Mouse (Mus musculus): Measurements from ENCODE around the gene Tmem126a. TPM values are rescaled to one million over a fixed set of nuclear protein-coding genes. Genes with fewer than 3 reads are reported as not detected.

Tmem126a gene
- polyA plus RNA-seq (2012; fragmentation: generic; extraction: Trizol): 82.0 TPM
- long read RNA-seq, experiment 1, transcript Tmem126a-201 (5 exons, 799 nt): major isoform, 45 of 54 reads
- long read RNA-seq, experiment 1, partial matches to known transcripts: 2 of 54 reads
- long read RNA-seq, experiment 1, other reads (novel, unspliced or antisense): 4 of 54 reads
- long read RNA-seq, experiment 2, transcript Tmem126a-201 (5 exons, 799 nt): major isoform, 5 of 12 reads
- long read RNA-seq, experiment 2, partial matches to known transcripts: 0 of 12 reads
- long read RNA-seq, experiment 2, other reads (novel, unspliced or antisense): 0 of 12 reads

DNA sequence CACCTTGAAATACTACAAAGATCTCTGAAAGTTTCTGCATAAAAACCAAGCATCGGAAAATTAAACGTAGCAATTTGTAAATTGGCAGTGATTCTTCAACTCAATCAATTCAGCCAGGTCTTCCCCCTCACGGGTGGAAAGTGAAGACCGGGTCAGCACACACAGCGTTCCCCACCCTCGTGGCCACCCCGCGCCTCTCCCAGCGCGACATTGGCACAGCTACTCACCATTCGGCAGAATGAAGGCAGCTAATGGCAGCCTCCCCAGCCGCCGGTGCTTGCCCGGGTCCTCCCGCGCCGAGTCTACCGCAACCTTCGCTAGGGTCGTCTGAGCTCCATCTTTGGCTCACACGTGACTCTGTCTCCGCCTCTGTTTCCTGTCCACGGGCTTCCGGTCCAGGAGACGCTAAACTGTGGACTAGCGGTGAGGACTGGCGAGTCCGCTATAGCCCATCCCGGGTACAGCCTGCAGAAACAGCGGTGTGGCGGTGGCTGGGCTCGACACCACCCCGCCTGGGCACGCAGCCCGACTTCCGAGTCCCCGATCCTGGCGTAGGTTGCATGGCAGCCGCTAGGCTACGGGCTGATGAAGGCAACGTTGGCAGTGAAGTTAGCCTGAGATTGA lies at the start of gene Tmem126a:
Gene Tmem126a, minus strand, starts transcription at position 385 of the 624 bp plus-strand sequence.
- Histone ChIP-seq H3K79me2 (ENCODE audit: control insufficient read depth, insufficient read depth) (peaks cover 44% of the 10 kb centered on the region), H3K27me3 (ENCODE audit: control insufficient read depth, insufficient read depth, insufficient read length) (no peaks in the 10 kb centered on the region), H3K36me3 (ENCODE audit: control insufficient read depth, insufficient read depth) (peaks cover 23% of the 10 kb centered on the region), H3ac (ENCODE audit: control insufficient read depth, insufficient read length, low read depth) (peak within 1 kb of the TSS; percentile 85), H3K79me3 (ENCODE audit: low read depth) (peaks cover 15% of the 10 kb centered on the region), H3K4me3 (ENCODE audit: insufficient read depth, poor library complexity, severe bottlenecking) (peak within 1 kb of the TSS; percentile 43)
- peak; percentile 90 for TF ChIP-seq USF1 (IDR thresholded peaks at IDR 0.05; ENCODE audit: low read depth)
- TF ChIP-seq FOSL1 (IDR thresholded peaks at IDR 0.05; ENCODE audit: insufficient read depth, low read length, poor library complexity, severe bottlenecking): no peak
- TF ChIP-seq CEBPB (IDR thresholded peaks at IDR 0.05; ENCODE audit: low read depth): no peak
- TF ChIP-seq MAX (IDR thresholded peaks at IDR 0.05): peak; percentile 42
- no peak for TF ChIP-seq MYOG (IDR thresholded peaks at IDR 0.05; ENCODE audit: control insufficient read depth, extremely low read depth, insufficient read length)
- no peak for TF ChIP-seq MYOD1 (IDR thresholded peaks at IDR 0.05; ENCODE audit: control insufficient read depth, insufficient read length, low read depth)
- no peak for TF ChIP-seq CTCF (IDR thresholded peaks at IDR 0.05; ENCODE audit: control insufficient read depth, insufficient read depth, insufficient read length)

DNA sequence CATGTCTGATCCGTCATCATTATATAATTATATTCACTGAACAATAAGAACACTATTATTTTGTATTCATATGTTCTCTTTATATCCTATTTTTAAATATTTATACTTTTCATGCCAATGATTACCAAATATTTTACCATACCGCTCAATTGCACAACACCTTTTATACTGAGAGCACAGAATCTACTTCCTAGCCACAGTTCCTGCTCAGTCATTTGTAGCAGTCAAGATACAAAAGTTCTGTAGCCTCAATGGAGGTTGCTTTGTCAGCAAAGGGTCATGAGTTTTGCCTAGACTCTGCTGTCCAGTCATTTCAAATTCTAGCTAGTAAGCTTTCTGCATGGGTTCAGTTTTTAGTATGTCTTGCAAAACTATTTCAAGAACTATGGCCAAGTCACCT lies 25.6 kb upstream of the Tmem126a start:
- Histone ChIP-seq H3K79me3 (ENCODE audit: low read depth) (no peaks in the 10 kb centered on the region), H3K4me3 (ENCODE audit: insufficient read depth, poor library complexity, severe bottlenecking) (no peak overlapping the region), H3ac (ENCODE audit: control insufficient read depth, insufficient read length, low read depth) (no peak overlapping the region), H3K79me2 (ENCODE audit: control insufficient read depth, insufficient read depth) (no peaks in the 10 kb centered on the region), H3K27me3 (ENCODE audit: control insufficient read depth, insufficient read depth, insufficient read length) (no peaks in the 10 kb centered on the region), H3K36me3 (ENCODE audit: control insufficient read depth, insufficient read depth) (no peaks in the 10 kb centered on the region)
- TF ChIP-seq MYOD1 (IDR thresholded peaks at IDR 0.05; ENCODE audit: control insufficient read depth, insufficient read length, low read depth) (no peak), CTCF (IDR thresholded peaks at IDR 0.05; ENCODE audit: control insufficient read depth, insufficient read depth, insufficient read length) (no peak)

- peak within 1 kb of the TSS; percentile 44 for H3K4me3 ChIP-seq (ENCODE audit: insufficient read depth, poor library complexity, severe bottlenecking)
- H3K79me3 ChIP-seq (ENCODE audit: low read depth): no peaks in the 10 kb centered on the region
- H3K79me2 ChIP-seq (ENCODE audit: control insufficient read depth, insufficient read depth): peaks cover 5% of the 10 kb centered on the region
- TF ChIP-seq CTCF (IDR thresholded peaks at IDR 0.05; ENCODE audit: control insufficient read depth, insufficient read depth, insufficient read length): no peak
- TF ChIP-seq MYOG (IDR thresholded peaks at IDR 0.05; ENCODE audit: control insufficient read depth, extremely low read depth, insufficient read length): no peak
- no peak for TF ChIP-seq CEBPB (IDR thresholded peaks at IDR 0.05; ENCODE audit: low read depth)
- TF ChIP-seq USF1 (IDR thresholded peaks at IDR 0.05; ENCODE audit: low read depth): no peak
- TF ChIP-seq MAX (IDR thresholded peaks at IDR 0.05): no peak
- TF ChIP-seq MYOD1 (IDR thresholded peaks at IDR 0.05; ENCODE audit: control insufficient read depth, insufficient read length, low read depth): no peak
- TF ChIP-seq FOSL1 (IDR thresholded peaks at IDR 0.05; ENCODE audit: insufficient read depth, low read length, poor library complexity, severe bottlenecking): no peak
- no peaks in the 10 kb centered on the region for H3K36me3 ChIP-seq (ENCODE audit: control insufficient read depth, insufficient read depth)
- H3K27me3 ChIP-seq (ENCODE audit: control insufficient read depth, insufficient read depth, insufficient read length): no peaks in the 10 kb centered on the region
- peak within 1 kb of the TSS; percentile 62 for H3ac ChIP-seq (ENCODE audit: control insufficient read depth, insufficient read length, low read depth)
Observed at GRCm38 (mm10) chr7:90476313-90477245, 19.6 kb upstream of the Tmem126a start, which contains the start of gene Dlg2. TSS of gene Dlg2 (plus strand) at chr7:90476672.

GRCm38 (mm10) chr7:90475793-90476312 lies 18.8 kb upstream of the Tmem126a start, which contains the start of gene Tmem126b:
TSS of gene Tmem126b (minus strand) at chr7:90476001.
- Histone ChIP-seq H3K27me3 (ENCODE audit: control insufficient read depth, insufficient read depth, insufficient read length) (no peaks in the 10 kb centered on the region), H3K4me3 (ENCODE audit: insufficient read depth, poor library complexity, severe bottlenecking) (peak within 1 kb of the TSS; percentile 44), H3ac (ENCODE audit: control insufficient read depth, insufficient read length, low read depth) (peak within 1 kb of the TSS; percentile 62), H3K79me2 (ENCODE audit: control insufficient read depth, insufficient read depth) (peaks cover 5% of the 10 kb centered on the region), H3K36me3 (ENCODE audit: control insufficient read depth, insufficient read depth) (no peaks in the 10 kb centered on the region), H3K79me3 (ENCODE audit: low read depth) (no peaks in the 10 kb centered on the region)
- no peak for TF ChIP-seq CTCF (IDR thresholded peaks at IDR 0.05; ENCODE audit: control insufficient read depth, insufficient read depth, insufficient read length)
- TF ChIP-seq CEBPB (IDR thresholded peaks at IDR 0.05; ENCODE audit: low read depth): no peak
- TF ChIP-seq USF1 (IDR thresholded peaks at IDR 0.05; ENCODE audit: low read depth): peak; percentile 98

DNA sequence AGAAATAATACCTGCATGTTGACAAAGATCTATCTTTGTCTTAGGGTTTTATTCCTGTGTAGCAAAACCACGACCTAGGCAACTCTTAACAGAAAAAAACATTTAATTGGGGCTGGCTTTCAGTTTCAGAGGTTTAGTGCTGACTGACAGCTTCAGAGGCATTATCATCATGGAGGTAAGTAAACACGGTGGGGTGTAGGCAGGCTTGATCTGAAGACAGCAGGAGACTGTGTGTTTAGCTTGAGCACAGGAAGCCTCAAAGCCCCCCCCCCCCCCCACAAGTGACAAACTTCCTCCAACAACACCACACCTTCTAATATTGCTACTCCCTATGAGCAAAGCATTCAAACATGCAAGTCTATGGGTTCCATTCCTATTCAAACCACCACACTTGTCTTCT lies 16.5 kb upstream of the Tmem126a start:
- Histone ChIP-seq H3K36me3 (ENCODE audit: control insufficient read depth, insufficient read depth) (peaks cover 4% of the 10 kb centered on the region), H3K79me3 (ENCODE audit: low read depth) (no peaks in the 10 kb centered on the region), H3K27me3 (ENCODE audit: control insufficient read depth, insufficient read depth, insufficient read length) (no peaks in the 10 kb centered on the region), H3ac (ENCODE audit: control insufficient read depth, insufficient read length, low read depth) (no peak overlapping the region), H3K79me2 (ENCODE audit: control insufficient read depth, insufficient read depth) (peaks cover 5% of the 10 kb centered on the region), H3K4me3 (ENCODE audit: insufficient read depth, poor library complexity, severe bottlenecking) (no peak overlapping the region)
- no peak for TF ChIP-seq MYOD1 (IDR thresholded peaks at IDR 0.05; ENCODE audit: control insufficient read depth, insufficient read length, low read depth)
- TF ChIP-seq FOSL1 (IDR thresholded peaks at IDR 0.05; ENCODE audit: insufficient read depth, low read length, poor library complexity, severe bottlenecking): no peak
- no peak for TF ChIP-seq USF1 (IDR thresholded peaks at IDR 0.05; ENCODE audit: low read depth)
- no peak for TF ChIP-seq CEBPB (IDR thresholded peaks at IDR 0.05; ENCODE audit: low read depth)
- TF ChIP-seq MAX (IDR thresholded peaks at IDR 0.05): no peak
- TF ChIP-seq CTCF (IDR thresholded peaks at IDR 0.05; ENCODE audit: control insufficient read depth, insufficient read depth, insufficient read length): no peak
- no peak for TF ChIP-seq MYOG (IDR thresholded peaks at IDR 0.05; ENCODE audit: control insufficient read depth, extremely low read depth, insufficient read length)
